Mouse (Mus musculus): ENCODE measurements at regions not wholly inside any gene's neighbourhood (a gene's known extent, or its start where the extent isn't known, plus 50 kb on each side); places are given as distances from the start of the nearest gene placed in this dataset.
A peak's percentile ranks its signal among the peaks of the same experiment; 100 is the strongest.

- DNase-seq (ENCODE audit: low read depth, low spot score): no peak
Observed at GRCm38 (mm10) chr14:68246966-68247365, 1047.1 kb downstream of the Synb start.

GRCm38 (mm10) chr14:68240146-68240545, 1054.0 kb downstream of the Synb start:
- DNase-seq (ENCODE audit: low read depth, low spot score): no peak

GRCm38 (mm10) chr14:68224152-68224551, 1069.9 kb downstream of the Synb start:
- DNase-seq (ENCODE audit: low read depth, low spot score): no peak

- DNase-seq (ENCODE audit: low read depth, low spot score): no peak
Observed at GRCm38 (mm10) chr14:68219025-68219595, 1075.0 kb downstream of the Synb start.

- no peak for DNase-seq (ENCODE audit: low read depth, low spot score)
Observed at GRCm38 (mm10) chr14:68218471-68218870, 1075.6 kb downstream of the Synb start.

- DNase-seq (ENCODE audit: low read depth, low spot score): no peak
Observed at GRCm38 (mm10) chr14:68217986-68218385, 1076.1 kb downstream of the Synb start.

- DNase-seq (ENCODE audit: low read depth, low spot score): no peak
Observed at GRCm38 (mm10) chr14:68213879-68214278, 1080.2 kb downstream of the Synb start.

- DNase-seq (ENCODE audit: low read depth, low spot score): peak; percentile 23
Observed at GRCm38 (mm10) chr14:68198802-68199201, 1095.3 kb downstream of the Synb start.

GRCm38 (mm10) chr14:68197470-68197800, 1096.7 kb downstream of the Synb start:
- DNase-seq (ENCODE audit: low read depth, low spot score): peak; percentile 39

GRCm38 (mm10) chr14:68196762-68197469, 1097.2 kb downstream of the Synb start:
- DNase-seq (ENCODE audit: low read depth, low spot score): peak; percentile 17

- DNase-seq (ENCODE audit: low read depth, low spot score): no peak
Observed at GRCm38 (mm10) chr14:68196201-68196600, 1097.9 kb downstream of the Synb start.

- no peak for DNase-seq (ENCODE audit: low read depth, low spot score)
Observed at GRCm38 (mm10) chr14:68189876-68190275, 1104.2 kb downstream of the Synb start.

GRCm38 (mm10) chr14:68188325-68188724, 1105.8 kb downstream of the Synb start:
- peak; percentile 10 for DNase-seq (ENCODE audit: low read depth, low spot score)

- DNase-seq (ENCODE audit: low read depth, low spot score): no peak
Observed at GRCm38 (mm10) chr14:68182606-68183005, 1111.5 kb downstream of the Synb start.

- no peak for DNase-seq (ENCODE audit: low read depth, low spot score)
Observed at GRCm38 (mm10) chr14:68181168-68181567, 1112.9 kb downstream of the Synb start.
